Mouse (Mus musculus) C2C12 (cell line): ENCODE results near the gene Grcc10.

Experiments used
- CEBPB ChIP-seq: IDR thresholded peaks from one replicate; pipeline ENCODE4 v1.6.1; 2011; ENCODE audit warnings: low read depth, mild to moderate bottlenecking, control low read depth, moderate library complexity
- CTCF ChIP-seq: IDR thresholded peaks from one replicate; pipeline ENCODE4 v1.5.1; 2011; ENCODE audit not compliant: control insufficient read depth, insufficient read depth, insufficient read length
- FOSL1 ChIP-seq: IDR thresholded peaks from one replicate; pipeline ENCODE4 v1.8.0; 2011; ENCODE audit warnings: mild to moderate bottlenecking, low read length; ENCODE audit not compliant: poor library complexity, insufficient read depth, severe bottlenecking
- MAX ChIP-seq: IDR thresholded peaks from one replicate; pipeline ENCODE4 v1.6.1; 2011; ENCODE audit warnings: mild to moderate bottlenecking, control low read depth
- MYOD1 ChIP-seq: IDR thresholded peaks from one replicate; pipeline ENCODE4 v1.6.1; 2011; ENCODE audit warnings: low read depth; ENCODE audit not compliant: control insufficient read depth, insufficient read length
- MYOG ChIP-seq: IDR thresholded peaks from one replicate; pipeline ENCODE4 v1.6.1; 2011; ENCODE audit not compliant: control insufficient read depth, insufficient read length; ENCODE audit errors: extremely low read depth
- USF1 ChIP-seq: IDR thresholded peaks from one replicate; pipeline ENCODE4 v1.6.1; 2011; ENCODE audit warnings: low read depth, mild to moderate bottlenecking, control low read depth, moderate library complexity

GRCm38 (mm10) chr6:124701338-124701737, 39.8 kb downstream of the Grcc10 start:
- no peak for TF ChIP-seq CTCF
- TF ChIP-seq MAX, result no peak
- no peak for TF ChIP-seq FOSL1
- TF ChIP-seq USF1, result no peak
- no peak for TF ChIP-seq CEBPB
- no peak for TF ChIP-seq MYOD1
- no peak for TF ChIP-seq MYOG
